19 mouse cellular contexts compared by ENCODE assay signal in genomic region chr16:13127566-13127965, GRCm38 (mm10).
"Had no signal": no experiment of that assay in that cellular context is flagged by ENCODE, and none has a peak within 500 bp of the region (broad histone marks: within the 10 kb centered on the region; RNA-seq: fewer than 3 reads in every experiment).

No protein-coding gene starts in this region.

- DNase-seq: lung, adult 18-20 months; lung, embryonic 14.5 days; lung, postnatal 10 days; lung, postnatal 4 days; midbrain, embryonic 14.5 days; retina, postnatal 1 day; right cerebral cortex, adult 18-20 months; right cerebral cortex, postnatal 25 days; right cerebral cortex, postnatal 4 days; spleen, adult 18-20 months; thymus, adult 18-20 months; thymus, postnatal 14 days; thymus, postnatal 36 days had no signal

- H3K27me3 ChIP-seq: midbrain, embryonic 12.5 days; neural tube, embryonic 13.5 days; neural tube, embryonic 15.5 days had no signal

- H3K27ac ChIP-seq: midbrain, embryonic 10.5 days; midbrain, embryonic 12.5 days; neural tube, embryonic 13.5 days; neural tube, embryonic 15.5 days had no signal

- ATAC-seq: midbrain, embryonic 16.5 days had no signal

- H3K4me3 ChIP-seq: midbrain, embryonic 10.5 days; midbrain, embryonic 12.5 days; myocyte; neural tube, embryonic 13.5 days; neural tube, embryonic 15.5 days had no signal

- H3K4me1 ChIP-seq: midbrain, embryonic 10.5 days; midbrain, embryonic 12.5 days; neural tube, embryonic 13.5 days; neural tube, embryonic 15.5 days had no signal
